Mouse (Mus musculus) limb, embryonic 14.5 days (tissue): ENCODE results near the gene B4galt2. TPM values are rescaled to one million over a fixed set of nuclear protein-coding genes. Genes with fewer than 3 reads are reported as not detected.

Experiments used
- ATAC-seq: fragments of 200-750 bp; cut with Nextera tagmentation; 2 replicates; pipeline ENCODE4 v1.8.0; 2017; ENCODE audit warnings: low read depth, moderate number of reproducible peaks, moderate TSS enrichment; ENCODE audit not compliant: low FRiP score
- DNase-seq: peaks from one replicate; pipeline ENCODE4 v3.0.0-alpha.2; 2015; ENCODE audit warnings: low spot score
- H3K27ac ChIP-seq: fragments of 300-500 bp; sonication (generic); replicated peaks from 2 replicates; pipeline ENCODE4 v1.5.1; 2014; ENCODE audit warnings: low read depth, mild to moderate bottlenecking, low read length, moderate library complexity, mixed read lengths
- H3K27me3 ChIP-seq: fragments of 300-500 bp; sonication (generic); 2 replicates; pipeline ENCODE4 v1.6.1; 2014; ENCODE audit warnings: low read length, mixed read lengths; ENCODE audit not compliant: control insufficient read depth, insufficient read depth
- H3K36me3 ChIP-seq: fragments of 300-500 bp; sonication (generic); 2 replicates; pipeline ENCODE4 v1.6.1; 2014; ENCODE audit warnings: mild to moderate bottlenecking, low read length, moderate library complexity, mixed read lengths; ENCODE audit not compliant: control insufficient read depth, insufficient read depth
- H3K4me1 ChIP-seq: fragments of 300-500 bp; sonication (generic); 2 replicates; pipeline ENCODE4 v1.6.1; 2014; ENCODE audit warnings: antibody characterized with exemption, low read length, mixed read lengths; ENCODE audit not compliant: control insufficient read depth, insufficient read depth
- H3K4me2 ChIP-seq: fragments of 300-500 bp; sonication (generic); replicated peaks from 2 replicates; pipeline ENCODE4 v1.6.1; 2014; ENCODE audit warnings: low read depth, mild to moderate bottlenecking, low read length, moderate library complexity; ENCODE audit not compliant: severe bottlenecking
- H3K4me3 ChIP-seq: fragments of 300-500 bp; sonication (generic); replicated peaks from 2 replicates; pipeline ENCODE4 v1.5.1; 2014; ENCODE audit warnings: low read length
- H3K9ac ChIP-seq: fragments of 300-500 bp; sonication (generic); 2 replicates; pipeline ENCODE4 v1.6.1; 2014; ENCODE audit warnings: mild to moderate bottlenecking, low read depth, low read length, moderate library complexity; ENCODE audit not compliant: severe bottlenecking
- H3K9me3 ChIP-seq: fragments of 300-500 bp; sonication (generic); 2 replicates; pipeline ENCODE4 v1.6.1; 2016; ENCODE audit warnings: low read length; ENCODE audit not compliant: control insufficient read depth
- POLR2A ChIP-seq: fragments of 200-500 bp; IDR thresholded peaks from 2 replicates; pipeline ENCODE4 v1.8.0; 2012; ENCODE audit warnings: inconsistent platforms, mild to moderate bottlenecking, moderate library complexity, borderline replicate concordance; ENCODE audit not compliant: insufficient read depth, insufficient read length; ENCODE audit errors: extremely low read depth
- WGBS: fragments of 180-500 bp; shearing (Covaris S2); extraction: QIAGEN DNeasy Blood & Tissue Kit; methylation state at CpG from one replicate; pipeline ENCODE4 v1.1.7; 2014; 5-methylcytosine and 5-hydroxymethylcytosine counted together
- polyA plus RNA-seq, 2 experiments: library from polyadenylated mRNA; depleted of rRNA in 1 of 2; stranded (reverse) in 1 of 2; unstranded in 1 of 2; fragments of >200 nt; fragmentation: Nextera tagmentation in 1 of 2; extraction: Ambion mirVana in 1 of 2; gene quantifications; 2 replicates each; pipeline versions ENCODE4 v1.2.1 to v1.2.3; 2012 to 2014

The B4galt2 gene
- polyA plus RNA-seq, 2 experiments = 43.4 to 95.4 TPM

- H3K27me3 ChIP-seq = no peaks in the 10 kb centered on the region
- H3K4me1 ChIP-seq = peaks cover 18% of the 10 kb centered on the region
- ATAC-seq (peak; percentile 96), DNase-seq (peak; percentile 94)
- H3K36me3 ChIP-seq = peaks cover 24% of the 10 kb centered on the region
- peak within 1 kb of the TSS; percentile 75 for H3K4me3 ChIP-seq
- H3K9ac ChIP-seq = peak within 1 kb of the TSS; percentile 72
- WGBS = under 1% methylated on average over 57 of the region's 61 CpGs
- no peaks in the 10 kb centered on the region for H3K9me3 ChIP-seq
- H3K27ac ChIP-seq = peak within 1 kb of the TSS; percentile 79
- H3K4me2 ChIP-seq = peak within 1 kb of the TSS; percentile 99
- TF ChIP-seq POLR2A = peak; percentile 65; the same call in 1 of the 2 replicates
Observed at GRCm38 (mm10) chr4:117914591-117915442, 31.5 kb upstream of the B4galt2 start, which contains the start of gene Ipo13. Gene Ipo13, minus strand, starts transcription at chr4:117914999.

GRCm38 (mm10) chr4:117914031-117914430 is 30.7 kb upstream of the B4galt2 start:
- Histone ChIP-seq H3K27me3 (no peaks in the 10 kb centered on the region), H3K27ac (no peak overlapping the region), H3K9me3 (no peaks in the 10 kb centered on the region), H3K9ac (peak overlapping the region; percentile 72), H3K4me3 (peak overlapping the region; percentile 75), H3K4me2 (peak overlapping the region; percentile 99), H3K36me3 (peaks cover 30% of the 10 kb centered on the region), H3K4me1 (peaks cover 18% of the 10 kb centered on the region)
- DNase-seq (no peak), ATAC-seq (no peak)
- WGBS = 16% methylated on average over 8 of the region's 8 CpGs
- TF ChIP-seq POLR2A = no peak

GRCm38 (mm10) chr4:117913421-117913820 is 30.1 kb upstream of the B4galt2 start:
- no peak for TF ChIP-seq POLR2A
- DNase-seq = no peak
- Histone ChIP-seq H3K4me3 (peak overlapping the region; percentile 75), H3K9me3 (no peaks in the 10 kb centered on the region), H3K9ac (peak overlapping the region; percentile 72; the same call in 1 of the 2 replicates), H3K27ac (no peak overlapping the region), H3K27me3 (no peaks in the 10 kb centered on the region), H3K4me2 (peak overlapping the region; percentile 99), H3K4me1 (peaks cover 18% of the 10 kb centered on the region), H3K36me3 (peaks cover 30% of the 10 kb centered on the region)
- 60% methylated on average over 3 of the region's 3 CpGs for WGBS
- ATAC-seq = no peak

- 54% methylated on average over 7 of the region's 7 CpGs for WGBS
- peak overlapping the region; percentile 99; the same call in 1 of the 2 replicates for H3K4me2 ChIP-seq
Observed at GRCm38 (mm10) chr4:117912685-117913273, 29.5 kb upstream of the B4galt2 start.

GRCm38 (mm10) chr4:117912131-117912561 is 28.9 kb upstream of the B4galt2 start:
- 88% methylated on average over 13 of the region's 13 CpGs for WGBS
- Histone ChIP-seq H3K4me2 (no peak overlapping the region), H3K9me3 (no peaks in the 10 kb centered on the region), H3K36me3 (peaks cover 39% of the 10 kb centered on the region), H3K9ac (no peak overlapping the region), H3K27me3 (no peaks in the 10 kb centered on the region), H3K4me1 (peaks cover 18% of the 10 kb centered on the region), H3K27ac (no peak overlapping the region), H3K4me3 (no peak overlapping the region)
- ATAC-seq (no peak), DNase-seq (no peak)
- TF ChIP-seq POLR2A = no peak

More at GRCm38 (mm10) chr4:117912685-117913273, 29.5 kb upstream of the B4galt2 start:
- Histone ChIP-seq H3K36me3 (peaks cover 35% of the 10 kb centered on the region), H3K27me3 (no peaks in the 10 kb centered on the region), H3K27ac (no peak overlapping the region), H3K4me1 (peaks cover 18% of the 10 kb centered on the region), H3K4me3 (no peak overlapping the region), H3K9me3 (no peaks in the 10 kb centered on the region), H3K9ac (no peak overlapping the region)
- DNase-seq (no peak), ATAC-seq (no peak)
- no peak for TF ChIP-seq POLR2A
